8 mouse cellular contexts compared by ENCODE assay signal in genomic region chr12:99641278-99641677, GRCm38 (mm10).
DNase-seq lines count a peak whose midpoint lies in the region; ATAC-seq and TF ChIP-seq lines count a peak whose summit lies in the region.

No protein-coding gene starts in this region.

- no peak for ATAC-seq in embryonic facial prominence, embryonic 12.5 days (ENCODE audit: insufficient number of reproducible peaks, insufficient read depth, low FRiP score, low TSS enrichment)
- no peak for ATAC-seq in hindbrain, embryonic 16.5 days
- ATAC-seq in megakaryocyte, adult 5-6 weeks (ENCODE audit: poor library complexity, severe bottlenecking) = peak; percentile 82

- H3K4me3 ChIP-seq in embryonic facial prominence, embryonic 12.5 days = 0 out of 2 replicates have a peak overlapping the region, but pooled peaks have one; percentile 14
- peak overlapping the region; percentile 23; the same call in 1 of the 2 replicates for H3K4me3 ChIP-seq in hindbrain, embryonic 16.5 days (ENCODE audit: low read length)
- H3K4me3 ChIP-seq in small intestine, adult 2 months (ENCODE audit: low read depth, low read length) = no peak overlapping the region

- no peaks in the 10 kb centered on the region for H3K36me3 ChIP-seq in embryonic facial prominence, embryonic 12.5 days
- H3K36me3 ChIP-seq in hindbrain, embryonic 16.5 days (ENCODE audit: control insufficient read depth, insufficient read depth, low read length) = no peaks in the 10 kb centered on the region
- no peaks in the 10 kb centered on the region for H3K36me3 ChIP-seq in small intestine, adult 2 months (ENCODE audit: control insufficient read depth, insufficient read depth, low read length)

- peak overlapping the region; percentile 36; the same call in 1 of the 2 replicates for H3K27ac ChIP-seq in embryonic facial prominence, embryonic 12.5 days
- H3K27ac ChIP-seq in hindbrain, embryonic 16.5 days (ENCODE audit: low read depth, low read length) = no peak overlapping the region
- peak overlapping the region; percentile 35; the same call in 1 of the 2 replicates for H3K27ac ChIP-seq in small intestine, adult 2 months (ENCODE audit: insufficient read depth, low read depth, low read length)

- no peaks in the 10 kb centered on the region for H3K27me3 ChIP-seq in embryonic facial prominence, embryonic 12.5 days
- no peaks in the 10 kb centered on the region for H3K27me3 ChIP-seq in hindbrain, embryonic 16.5 days (replicated peaks; ENCODE audit: control insufficient read depth, insufficient read depth, low read length)
- no peaks in the 10 kb centered on the region for H3K27me3 ChIP-seq in small intestine, adult 2 months (ENCODE audit: control insufficient read depth, insufficient read depth, low read length)

- H3K4me2 ChIP-seq in embryonic facial prominence, embryonic 12.5 days (replicated peaks) = peak overlapping the region; percentile 47
- H3K4me2 ChIP-seq in hindbrain, embryonic 16.5 days (ENCODE audit: low read length) = peak overlapping the region; percentile 54

- peaks cover 19% of the 10 kb centered on the region for H3K4me1 ChIP-seq in embryonic facial prominence, embryonic 12.5 days
- H3K4me1 ChIP-seq in hindbrain, embryonic 16.5 days (ENCODE audit: control insufficient read depth, insufficient read depth, low read depth, low read length) = peaks cover 16% of the 10 kb centered on the region
- peaks cover 3% of the 10 kb centered on the region; the same call in 1 of the 2 replicates for H3K4me1 ChIP-seq in small intestine, adult 2 months (ENCODE audit: control insufficient read depth, insufficient read depth, insufficient read length, low read length)

- TF ChIP-seq CTCF in small intestine, adult 2 months (IDR thresholded peaks at IDR 0.05; ENCODE audit: extremely low read depth, insufficient read length, insufficient replicate concordance, low read depth, low read length) = no peak

- peak; percentile 30 to 32 for DNase-seq in left cerebral cortex, postnatal 14 days (ENCODE audit: low spot score in 2 of 2)
- no peak for DNase-seq in left cerebral cortex, adult 8-10 months (ENCODE audit: low spot score in 2 of 2)
- DNase-seq in c-Kit-positive CD71-positive TER-119-positive erythroid progenitor cells, embryonic 14.5 days (ENCODE audit: low spot score) = no peak
- DNase-seq in adipocyte (ENCODE audit: low spot score) = no peak

- WGBS in embryonic facial prominence, embryonic 12.5 days = 41% methylated on average over 7 of the region's 9 CpGs
- WGBS in hindbrain, embryonic 16.5 days = 21% methylated on average over 7 of the region's 9 CpGs
- WGBS in small intestine, adult 2 months = 49% methylated on average over 8 of the region's 9 CpGs

- TF ChIP-seq POLR2A in small intestine, adult 2 months (IDR thresholded peaks at IDR 0.05; ENCODE audit: low read depth, low read length) = no peak

- no peak overlapping the region for H3K9ac ChIP-seq in embryonic facial prominence, embryonic 12.5 days
- H3K9ac ChIP-seq in hindbrain, embryonic 16.5 days (ENCODE audit: low read depth, low read length) = peak overlapping the region; percentile 53; the same call in 1 of the 2 replicates

- intact Hi-C loops in left cerebral cortex, postnatal 14 days (cut with DNase I) = no loop called here

- peaks cover 33% of the 10 kb centered on the region for H3K9me3 ChIP-seq in embryonic facial prominence, embryonic 12.5 days
- peaks cover 6% of the 10 kb centered on the region; the same call in 1 of the 2 replicates for H3K9me3 ChIP-seq in hindbrain, embryonic 16.5 days (ENCODE audit: control insufficient read depth, low read length)

Comparison
In these comparisons a context has a peak if more than half of its experiments do, and no peak if none do; other contexts are left out.
1. DNase-seq: peak in left cerebral cortex, postnatal 14 days (2 of 2); none in left cerebral cortex, adult 8-10 months (0 of 2), c-Kit-positive CD71-positive TER-119-positive erythroid progenitor cells, embryonic 14.5 days (single experiment) and adipocyte (single experiment).